Mouse (Mus musculus) lung, embryonic 15.5 days (tissue): ENCODE results near the gene Epb41. TPM values are rescaled to one million over a fixed set of nuclear protein-coding genes. Genes with fewer than 3 reads are reported as not detected.

Source experiments
- ATAC-seq: fragments of 200-750 bp; cut with Nextera tagmentation; 2 replicates; pipeline ENCODE4 v1.8.0; 2017; ENCODE audit warnings: moderate number of reproducible peaks, borderline replicate concordance; ENCODE audit not compliant: low FRiP score, low TSS enrichment; ENCODE audit errors: extremely low read depth
- H3K27ac ChIP-seq: fragments of 300-500 bp; sonication (generic); 2 replicates; pipeline ENCODE4 v1.5.1; 2015; ENCODE audit warnings: moderate library complexity, mild to moderate bottlenecking, inconsistent platforms
- H3K27me3 ChIP-seq: fragments of 300-500 bp; sonication (generic); 2 replicates; pipeline ENCODE4 v1.6.1; 2015; ENCODE audit warnings: inconsistent platforms
- H3K36me3 ChIP-seq: fragments of 300-500 bp; sonication (generic); 2 replicates; pipeline ENCODE4 v1.6.1; 2015; ENCODE audit warnings: inconsistent platforms
- H3K4me1 ChIP-seq: fragments of 300-500 bp; sonication (generic); 2 replicates; pipeline ENCODE4 v1.6.1; 2015; ENCODE audit warnings: inconsistent platforms
- H3K4me2 ChIP-seq: fragments of 300-500 bp; sonication (generic); 2 replicates; pipeline ENCODE4 v1.6.1; 2015; ENCODE audit warnings: inconsistent platforms, mild to moderate bottlenecking, moderate library complexity
- H3K4me3 ChIP-seq: fragments of 300-500 bp; sonication (generic); 2 replicates; pipeline ENCODE4 v1.5.1; 2015; ENCODE audit warnings: mild to moderate bottlenecking, inconsistent platforms
- H3K9ac ChIP-seq: fragments of 300-500 bp; sonication (generic); 2 replicates; pipeline ENCODE4 v1.6.1; 2015; ENCODE audit warnings: inconsistent platforms
- H3K9me3 ChIP-seq: fragments of 300-500 bp; sonication (generic); 2 replicates; pipeline ENCODE4 v1.6.1; 2016; ENCODE audit warnings: inconsistent platforms
- WGBS: fragments of 180-500 bp; shearing (Covaris S2); methylation state at CpG from one replicate; pipeline ENCODE4 v1.1.7; 2015; 5-methylcytosine and 5-hydroxymethylcytosine counted together
- polyA plus RNA-seq: library from polyadenylated mRNA; unstranded; fragments of >200 nt; fragmentation: Nextera tagmentation; extraction: Ambion mirVana; gene quantifications from 2 replicates; pipeline ENCODE4 v1.2.1, GENCODE M21; 2015

Epb41 gene
- polyA plus RNA-seq, 1 experiment from 2014 or later = 65.0 TPM

DNA sequence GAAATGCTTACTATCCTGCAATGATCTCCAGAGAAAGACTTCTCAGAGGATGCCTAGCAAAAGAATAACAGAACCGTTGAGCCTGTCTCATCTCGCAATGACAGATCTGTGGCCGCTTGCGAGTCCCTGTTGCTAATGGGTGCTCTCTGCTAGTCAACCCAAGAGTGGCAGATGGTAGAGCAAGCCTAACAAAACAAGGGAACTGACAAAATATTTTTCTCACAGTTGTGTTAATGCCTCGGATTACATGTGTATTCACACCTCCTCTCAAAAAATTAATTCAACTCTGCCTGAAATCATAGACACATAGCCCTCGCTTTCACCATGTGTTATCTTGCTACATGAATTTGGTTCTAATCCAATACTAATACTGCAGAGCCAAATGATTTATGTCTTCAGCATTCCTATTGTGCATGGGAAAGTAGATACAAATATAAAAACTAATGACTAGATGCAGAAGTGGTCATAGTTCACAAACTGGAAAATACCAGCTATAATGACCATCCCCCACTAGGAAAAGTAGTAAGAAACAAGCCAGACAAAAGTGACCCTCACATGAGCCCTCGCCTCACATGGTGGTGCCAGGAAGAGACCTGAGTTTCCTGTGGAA is 104.8 kb downstream of the Epb41 start:
- no peak overlapping the region for H3K27ac ChIP-seq
- WGBS = 59% methylated on average over 7 of the region's 7 CpGs
- ATAC-seq = no peak
- no peak overlapping the region for H3K4me3 ChIP-seq
- H3K27me3 ChIP-seq = no peaks in the 10 kb centered on the region
- peaks cover 49% of the 10 kb centered on the region for H3K36me3 ChIP-seq
- no peak overlapping the region for H3K4me2 ChIP-seq
- H3K9me3 ChIP-seq = no peaks in the 10 kb centered on the region
- H3K9ac ChIP-seq = no peak overlapping the region
- H3K4me1 ChIP-seq = no peaks in the 10 kb centered on the region

- Histone ChIP-seq H3K36me3 (peaks cover 39% of the 10 kb centered on the region), H3K27ac (no peak overlapping the region), H3K4me1 (no peaks in the 10 kb centered on the region), H3K4me2 (no peak overlapping the region), H3K9ac (no peak overlapping the region), H3K27me3 (no peaks in the 10 kb centered on the region), H3K4me3 (no peak overlapping the region), H3K9me3 (no peaks in the 10 kb centered on the region)
- WGBS = 82% methylated on average over 2 of the region's 2 CpGs
- no peak for ATAC-seq
Observed at GRCm38 (mm10) chr4:131968873-131969272, 106.2 kb downstream of the Epb41 start.

GRCm38 (mm10) chr4:131957161-131957560 is 118.0 kb downstream of the Epb41 start:
- Histone ChIP-seq H3K4me1 (no peaks in the 10 kb centered on the region; the same call in 1 of the 2 replicates), H3K27ac (peak overlapping the region; percentile 2; the same call in 1 of the 2 replicates), H3K9me3 (no peaks in the 10 kb centered on the region), H3K9ac (no peak overlapping the region), H3K4me2 (no peak overlapping the region), H3K4me3 (no peak overlapping the region), H3K36me3 (peaks cover 21% of the 10 kb centered on the region), H3K27me3 (no peaks in the 10 kb centered on the region)
- no peak for ATAC-seq
- 49% methylated on average over 3 of the region's 3 CpGs for WGBS

- peaks cover 15% of the 10 kb centered on the region; the same call in 1 of the 2 replicates for H3K36me3 ChIP-seq
- H3K4me1 ChIP-seq = peaks cover 3% of the 10 kb centered on the region; the same call in 1 of the 2 replicates
- no peaks in the 10 kb centered on the region for H3K9me3 ChIP-seq
Observed at GRCm38 (mm10) chr4:131950657-131951056, 124.5 kb downstream of the Epb41 start.

DNA sequence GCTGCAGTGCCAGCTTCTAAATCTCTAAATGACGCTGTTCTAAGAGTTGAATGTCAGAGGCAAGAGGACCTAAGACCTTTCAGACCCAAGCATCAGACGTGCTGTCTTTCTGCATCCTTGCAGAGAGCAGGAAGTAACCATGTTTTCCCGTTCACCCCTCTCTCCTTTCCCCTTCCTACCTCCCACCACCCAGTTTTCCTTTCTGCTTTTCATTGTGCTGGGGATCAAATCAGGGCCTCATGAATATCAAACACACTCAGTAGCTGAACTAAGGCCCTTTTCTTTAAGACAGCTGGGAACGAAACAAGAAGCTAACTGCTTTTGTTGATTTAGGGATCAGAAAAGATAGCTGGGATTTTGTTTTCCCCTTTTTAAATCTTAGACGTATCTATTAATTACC is 125.2 kb downstream of the Epb41 start:
- Histone ChIP-seq H3K27me3 (no peaks in the 10 kb centered on the region), H3K4me3 (no peak overlapping the region), H3K27ac (no peak overlapping the region), H3K4me1 (peaks cover 6% of the 10 kb centered on the region; the same call in 1 of the 2 replicates), H3K36me3 (peaks cover 12% of the 10 kb centered on the region; the same call in 1 of the 2 replicates), H3K9ac (no peak overlapping the region), H3K4me2 (no peak overlapping the region), H3K9me3 (no peaks in the 10 kb centered on the region)
- 32% methylated on average over 5 of the region's 5 CpGs for WGBS
- ATAC-seq = no peak

More at GRCm38 (mm10) chr4:131950657-131951056, 124.5 kb downstream of the Epb41 start:
- no peak for ATAC-seq
- no peak overlapping the region for H3K27ac ChIP-seq
- no peaks in the 10 kb centered on the region for H3K27me3 ChIP-seq
- no peak overlapping the region for H3K4me3 ChIP-seq
- no peak overlapping the region for H3K4me2 ChIP-seq
- WGBS = 77% methylated on average over 8 of the region's 8 CpGs
- no peak overlapping the region for H3K9ac ChIP-seq

- Histone ChIP-seq H3K4me3 (no peak overlapping the region), H3K27me3 (no peaks in the 10 kb centered on the region), H3K4me1 (peaks cover 6% of the 10 kb centered on the region; the same call in 1 of the 2 replicates), H3K9me3 (no peaks in the 10 kb centered on the region), H3K4me2 (no peak overlapping the region), H3K27ac (no peak overlapping the region), H3K36me3 (peaks cover 2% of the 10 kb centered on the region; the same call in 1 of the 2 replicates), H3K9ac (no peak overlapping the region)
- WGBS = 92% methylated on average over 11 of the region's 11 CpGs
- ATAC-seq = no peak
Observed at GRCm38 (mm10) chr4:131947848-131948247, 127.3 kb downstream of the Epb41 start.

- Histone ChIP-seq H3K9ac (no peak overlapping the region), H3K4me1 (peaks cover 5% of the 10 kb centered on the region; the same call in 1 of the 2 replicates), H3K9me3 (no peaks in the 10 kb centered on the region), H3K27me3 (no peaks in the 10 kb centered on the region), H3K4me3 (no peak overlapping the region), H3K36me3 (no peaks in the 10 kb centered on the region; the same call in 1 of the 2 replicates), H3K27ac (no peak overlapping the region), H3K4me2 (no peak overlapping the region)
- 92% methylated on average over 4 of the region's 4 CpGs for WGBS
- ATAC-seq = no peak
Observed at GRCm38 (mm10) chr4:131940846-131941245, 134.3 kb downstream of the Epb41 start.

GRCm38 (mm10) chr4:131939459-131939858 is 135.7 kb downstream of the Epb41 start:
- H3K9me3 ChIP-seq = no peaks in the 10 kb centered on the region
- no peak for ATAC-seq
- 78% methylated on average over 2 of the region's 2 CpGs for WGBS

GRCm38 (mm10) chr4:131929146-131929545 is 146.0 kb downstream of the Epb41 start:
- Histone ChIP-seq H3K4me1 (no peaks in the 10 kb centered on the region; the same call in 1 of the 2 replicates), H3K27me3 (no peaks in the 10 kb centered on the region), H3K9me3 (no peaks in the 10 kb centered on the region), H3K9ac (no peak overlapping the region), H3K27ac (no peak overlapping the region), H3K4me2 (no peak overlapping the region), H3K36me3 (peaks cover 46% of the 10 kb centered on the region), H3K4me3 (no peak overlapping the region)
- ATAC-seq = no peak
- 85% methylated on average over 6 of the region's 6 CpGs for WGBS

More at GRCm38 (mm10) chr4:131939459-131939858, 135.7 kb downstream of the Epb41 start:
- no peaks in the 10 kb centered on the region for H3K4me1 ChIP-seq
- H3K27ac ChIP-seq = no peak overlapping the region
- H3K27me3 ChIP-seq = no peaks in the 10 kb centered on the region
- H3K36me3 ChIP-seq = peaks cover under 1% of the 10 kb centered on the region; the same call in 1 of the 2 replicates
- H3K9ac ChIP-seq = no peak overlapping the region
- H3K4me2 ChIP-seq = no peak overlapping the region
- no peak overlapping the region for H3K4me3 ChIP-seq

GRCm38 (mm10) chr4:131924096-131924810 is 150.9 kb downstream of the Epb41 start:
- Histone ChIP-seq H3K9ac (no peak overlapping the region), H3K27me3 (peaks cover 44% of the 10 kb centered on the region), H3K27ac (no peak overlapping the region), H3K4me1 (peaks cover 38% of the 10 kb centered on the region), H3K4me3 (no peak overlapping the region), H3K36me3 (peaks cover 20% of the 10 kb centered on the region), H3K4me2 (no peak overlapping the region), H3K9me3 (no peaks in the 10 kb centered on the region)
- 55% methylated on average over 6 of the region's 6 CpGs for WGBS
- ATAC-seq = no peak

- 58% methylated on average over 15 of the region's 15 CpGs for WGBS
Observed at GRCm38 (mm10) chr4:131922404-131922803, 152.7 kb downstream of the Epb41 start.

More at GRCm38 (mm10) chr4:131922404-131922803, 152.7 kb downstream of the Epb41 start:
- Histone ChIP-seq H3K4me2 (peak overlapping the region; percentile 89), H3K36me3 (peaks cover 12% of the 10 kb centered on the region), H3K4me3 (peak overlapping the region; percentile 65), H3K9me3 (no peaks in the 10 kb centered on the region), H3K27me3 (peaks cover 61% of the 10 kb centered on the region), H3K9ac (no peak overlapping the region), H3K4me1 (peaks cover 47% of the 10 kb centered on the region), H3K27ac (no peak overlapping the region)
- ATAC-seq = no peak
